In genomic region chr17:26601514-26601913, GRCm38 (mm10) we compare ENCODE assay signal across 8 mouse cellular contexts. TPM values are rescaled to one million over a fixed set of nuclear protein-coding genes. Genes with fewer than 3 reads are reported as not detected.
A peak's percentile ranks its signal among the peaks of the same experiment; 100 is the strongest.
DNase-seq lines count a peak whose midpoint lies in the region; ATAC-seq and TF ChIP-seq lines count a peak whose summit lies in the region.

No protein-coding gene starts in this region.

- H3K9ac ChIP-seq in heart, embryonic 13.5 days: peak overlapping the region; percentile 61
- 0 out of 2 replicates have a peak overlapping the region, but pooled peaks have one; percentile 8 for H3K9ac ChIP-seq in lung, postnatal 0 days (replicated peaks; ENCODE audit: low read depth)
- no peak overlapping the region for H3K9ac ChIP-seq in hindbrain, postnatal 0 days (replicated peaks; ENCODE audit: low read length)
- H3K9ac ChIP-seq in neural tube, embryonic 14.5 days (replicated peaks; ENCODE audit: low read depth, low read length): no peak overlapping the region

- H3K9me3 ChIP-seq in heart, embryonic 13.5 days: no peaks in the 10 kb centered on the region
- H3K9me3 ChIP-seq in lung, postnatal 0 days (ENCODE audit: low read length): no peaks in the 10 kb centered on the region
- H3K9me3 ChIP-seq in hindbrain, postnatal 0 days (ENCODE audit: low read length): no peaks in the 10 kb centered on the region
- no peaks in the 10 kb centered on the region for H3K9me3 ChIP-seq in neural tube, embryonic 14.5 days (ENCODE audit: control insufficient read depth, low read length)

- H3K4me2 ChIP-seq in heart, embryonic 13.5 days: no peak overlapping the region
- no peak overlapping the region for H3K4me2 ChIP-seq in lung, postnatal 0 days (replicated peaks; ENCODE audit: low read depth, low read length)
- no peak overlapping the region for H3K4me2 ChIP-seq in hindbrain, postnatal 0 days (ENCODE audit: low read depth, low read length)
- 0 out of 2 replicates have a peak overlapping the region, but pooled peaks have one; percentile 6 for H3K4me2 ChIP-seq in neural tube, embryonic 14.5 days (ENCODE audit: low read depth, low read length)

- peaks cover 55% of the 10 kb centered on the region for H3K4me1 ChIP-seq in heart, embryonic 13.5 days
- peaks cover 20% of the 10 kb centered on the region for H3K4me1 ChIP-seq in lung, postnatal 0 days (ENCODE audit: insufficient read depth, low read depth, low read length)
- H3K4me1 ChIP-seq in hindbrain, postnatal 0 days (ENCODE audit: insufficient read depth, low read length): peaks cover 19% of the 10 kb centered on the region
- peaks cover 24% of the 10 kb centered on the region for H3K4me1 ChIP-seq in neural tube, embryonic 14.5 days (ENCODE audit: control insufficient read depth, insufficient read depth, low read length)

- no peak for ATAC-seq in heart, embryonic 13.5 days (ENCODE audit: extremely low read depth, insufficient number of reproducible peaks, low FRiP score, low TSS enrichment)
- peak; percentile 25; the same call in 1 of the 2 replicates for ATAC-seq in lung, postnatal 0 days
- no peak for ATAC-seq in hindbrain, postnatal 0 days
- no peak for ATAC-seq in neural tube, embryonic 14.5 days (ENCODE audit: low read depth)

- 65% methylated on average over 6 of the region's 6 CpGs for WGBS in heart, embryonic 13.5 days
- 50% methylated on average over 6 of the region's 6 CpGs for WGBS in lung, postnatal 0 days
- WGBS in hindbrain, postnatal 0 days: 56% methylated on average over 6 of the region's 6 CpGs
- 64% methylated on average over 6 of the region's 6 CpGs for WGBS in neural tube, embryonic 14.5 days

- H3K27ac ChIP-seq in heart, embryonic 13.5 days (replicated peaks): peak overlapping the region; percentile 77
- peak overlapping the region; percentile 57 for H3K27ac ChIP-seq in lung, postnatal 0 days (ENCODE audit: low read length)
- H3K27ac ChIP-seq in hindbrain, postnatal 0 days: peak overlapping the region; percentile 41; the same call in 1 of the 2 replicates
- H3K27ac ChIP-seq in neural tube, embryonic 14.5 days (ENCODE audit: low read depth, low read length): no peak overlapping the region

- intact Hi-C loops in heart, postnatal 25 days (cut with DNase I): no loop called here

- H3K27me3 ChIP-seq in heart, embryonic 13.5 days (replicated peaks): no peaks in the 10 kb centered on the region
- H3K27me3 ChIP-seq in lung, postnatal 0 days (replicated peaks; ENCODE audit: insufficient read depth, low read length): no peaks in the 10 kb centered on the region
- H3K27me3 ChIP-seq in hindbrain, postnatal 0 days (ENCODE audit: insufficient read depth, low read length): no peaks in the 10 kb centered on the region
- H3K27me3 ChIP-seq in neural tube, embryonic 14.5 days (ENCODE audit: control insufficient read depth, insufficient read depth, low read length): no peaks in the 10 kb centered on the region

- DNase-seq in heart, postnatal 25 days (ENCODE audit: low spot score): no peak
- peak; percentile 70 for DNase-seq in lung, postnatal 0 days (ENCODE audit: low spot score)
- no peak for DNase-seq in lung, postnatal 14 days
- no peak for DNase-seq in hindbrain, postnatal 0 days (ENCODE audit: low spot score)
- no peak for DNase-seq in urinary bladder, postnatal 36 days (ENCODE audit: low spot score in 2 of 2)
- no peak for DNase-seq in cerebellum, adult 18-20 months

- no peak for TF ChIP-seq CTCF in lung, postnatal 0 days (IDR thresholded peaks at IDR 0.05)
- no peak for TF ChIP-seq CTCF in hindbrain, postnatal 0 days (IDR thresholded peaks at IDR 0.05; ENCODE audit: low read depth)

- H3K4me3 ChIP-seq in heart, embryonic 13.5 days: no peak overlapping the region
- no peak overlapping the region for H3K4me3 ChIP-seq in lung, postnatal 0 days (ENCODE audit: low read depth, low read length)
- H3K4me3 ChIP-seq in hindbrain, postnatal 0 days (ENCODE audit: low read length): no peak overlapping the region
- H3K4me3 ChIP-seq in neural tube, embryonic 14.5 days (ENCODE audit: low read depth, low read length): no peak overlapping the region

- TF ChIP-seq EP300 in lung, postnatal 0 days (IDR thresholded peaks at IDR 0.05): no peak

- H3K36me3 ChIP-seq in heart, embryonic 13.5 days: peaks cover 21% of the 10 kb centered on the region
- H3K36me3 ChIP-seq in lung, postnatal 0 days (ENCODE audit: insufficient read depth, low read length): 0 out of 2 replicates have a peak, but pooled peaks cover 4% of the 10 kb centered on the region
- H3K36me3 ChIP-seq in hindbrain, postnatal 0 days (ENCODE audit: insufficient read depth, low read length): no peaks in the 10 kb centered on the region
- no peaks in the 10 kb centered on the region for H3K36me3 ChIP-seq in neural tube, embryonic 14.5 days (ENCODE audit: control insufficient read depth, insufficient read depth, low read length)

RNA-seq across cellular contexts. Expression of gene Dusp1, which starts 39.6 kb away (rescaled TPM):
- polyA plus RNA-seq in heart, embryonic 13.5 days (2015; fragmentation: Nextera tagmentation; extraction: Ambion mirVana): 32.8 and 33.1 TPM in 2 replicates
- 10 to 100 TPM; 44.8 to 66.4 TPM for total RNA-seq in heart, postnatal 25 days (2021)
- 68.4 and 79.3 TPM in 2 replicates for polyA plus RNA-seq in lung, postnatal 0 days (2015; fragmentation: Nextera tagmentation; extraction: Ambion mirVana)
- 50.5 and 51.4 TPM in 2 replicates for total RNA-seq in hindbrain, postnatal 0 days (2014; rRNA removed)
- 25.3 and 27.0 TPM in 2 replicates for polyA plus RNA-seq in hindbrain, postnatal 0 days (2015; fragmentation: Nextera tagmentation; extraction: Ambion mirVana)
- 26.9 and 27.2 TPM in 2 replicates for polyA plus RNA-seq in neural tube, embryonic 14.5 days (2014; fragmentation: Nextera tagmentation; extraction: Ambion mirVana)

RNA-seq across cellular contexts. Expression of gene Ergic1, which starts 40.2 kb away (rescaled TPM):
- polyA plus RNA-seq in heart, embryonic 13.5 days (2015; fragmentation: Nextera tagmentation; extraction: Ambion mirVana): 103 and 121 TPM in 2 replicates
- total RNA-seq in heart, postnatal 25 days (2021): 10 to 100 TPM; 54.2 to 58.4 TPM
- polyA plus RNA-seq in lung, postnatal 0 days (2015; fragmentation: Nextera tagmentation; extraction: Ambion mirVana): 47.9 and 50.6 TPM in 2 replicates
- total RNA-seq in hindbrain, postnatal 0 days (2014; rRNA removed): 235 and 250 TPM in 2 replicates
- 81.2 and 93.5 TPM in 2 replicates for polyA plus RNA-seq in hindbrain, postnatal 0 days (2015; fragmentation: Nextera tagmentation; extraction: Ambion mirVana)
- 103 and 105 TPM in 2 replicates for polyA plus RNA-seq in neural tube, embryonic 14.5 days (2014; fragmentation: Nextera tagmentation; extraction: Ambion mirVana)

Comparison
In these comparisons a context has a peak if more than half of its experiments do, and no peak if none do; other contexts are left out.
1. H3K9ac ChIP-seq: peak in heart, embryonic 13.5 days (single experiment) and lung, postnatal 0 days (single experiment); none in hindbrain, postnatal 0 days (single experiment) and neural tube, embryonic 14.5 days (single experiment).